Mouse (Mus musculus): ENCODE results near the gene Enthd1. TPM values are rescaled to one million over a fixed set of nuclear protein-coding genes. Genes with fewer than 3 reads are reported as not detected.
"Not testable (repeated sequence)": the region's sequence is repeated elsewhere in the genome, so short reads cannot be mapped to it uniquely, and the experiment has no call there.

The Enthd1 gene
- polyA plus RNA-seq, 1 experiment from 2014 or later: not detected

DNA sequence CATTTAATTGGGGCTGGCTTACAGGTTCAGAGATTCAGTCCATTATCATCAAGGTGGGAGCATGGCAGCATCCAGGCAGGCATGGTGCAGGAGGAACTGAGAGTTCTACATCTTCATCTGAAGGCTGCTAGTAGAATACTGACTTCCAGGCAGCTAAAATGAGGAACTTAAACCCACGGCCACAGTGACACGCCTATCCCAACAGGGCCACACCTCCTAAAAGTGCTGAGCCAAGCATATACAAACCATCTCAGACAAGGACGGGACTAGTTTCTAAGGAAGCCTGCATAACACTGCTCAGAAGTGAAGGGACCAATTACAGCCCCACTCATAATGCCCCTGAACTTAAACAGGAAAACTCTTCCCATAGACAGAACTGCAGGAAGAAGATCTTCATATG lies 67.2 kb downstream of the Enthd1 start:
- not testable (repeated sequence) for H3K4me2 ChIP-seq (ENCODE audit: low read depth, low read length, severe bottlenecking); ATAC-seq (replicated peaks; ENCODE audit: low FRiP score); H3K36me3 ChIP-seq (ENCODE audit: control insufficient read depth, insufficient read depth, low read length); DNase-seq (ENCODE audit: low spot score); H3K4me3 ChIP-seq (ENCODE audit: low read depth, low read length); H3K27ac ChIP-seq (ENCODE audit: low read depth, low read length); H3K27me3 ChIP-seq (ENCODE audit: control insufficient read depth, insufficient read depth, low read length); H3K9ac ChIP-seq (ENCODE audit: low read length); H3K9me3 ChIP-seq (ENCODE audit: control insufficient read depth, low read length); H3K4me1 ChIP-seq (replicated peaks; ENCODE audit: control insufficient read depth, insufficient read depth, low read length)
- WGBS: 90% methylated on average over 3 of the region's 3 CpGs

DNA sequence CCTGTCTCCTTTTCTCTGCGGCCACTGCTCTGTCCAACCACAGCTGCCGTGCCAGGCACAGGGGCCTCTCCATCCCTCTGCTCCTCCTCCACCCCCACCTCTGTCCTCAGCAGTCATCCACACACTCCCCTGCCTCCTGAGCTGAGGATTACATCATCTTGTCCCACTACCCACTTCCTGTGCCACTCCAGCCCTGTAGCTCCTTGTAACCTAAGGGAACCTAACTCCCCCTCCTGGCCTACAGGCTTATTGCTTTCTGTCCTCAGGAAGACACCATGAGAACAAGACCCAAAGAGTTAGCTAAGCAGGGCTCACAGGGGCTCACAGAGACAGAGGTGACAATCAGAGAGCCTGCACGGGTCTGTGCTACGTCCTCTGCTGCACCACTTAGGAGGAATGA lies 73.5 kb downstream of the Enthd1 start:
- H3K27ac ChIP-seq (ENCODE audit: low read depth, low read length): no peak overlapping the region
- no peaks in the 10 kb centered on the region for H3K4me1 ChIP-seq (replicated peaks; ENCODE audit: control insufficient read depth, insufficient read depth, low read length)
- no peak for DNase-seq (ENCODE audit: low spot score)
- H3K27me3 ChIP-seq (ENCODE audit: control insufficient read depth, insufficient read depth, low read length): no peaks in the 10 kb centered on the region
- H3K4me2 ChIP-seq (ENCODE audit: low read depth, low read length, severe bottlenecking): no peak overlapping the region
- no peaks in the 10 kb centered on the region for H3K36me3 ChIP-seq (ENCODE audit: control insufficient read depth, insufficient read depth, low read length)
- H3K9ac ChIP-seq (ENCODE audit: low read length): no peak overlapping the region
- H3K4me3 ChIP-seq (ENCODE audit: low read depth, low read length): no peak overlapping the region
- H3K9me3 ChIP-seq (ENCODE audit: control insufficient read depth, low read length): no peaks in the 10 kb centered on the region
- no peak for ATAC-seq (replicated peaks; ENCODE audit: low FRiP score)
- 63% methylated on average over 3 of the region's 4 CpGs for WGBS

DNA sequence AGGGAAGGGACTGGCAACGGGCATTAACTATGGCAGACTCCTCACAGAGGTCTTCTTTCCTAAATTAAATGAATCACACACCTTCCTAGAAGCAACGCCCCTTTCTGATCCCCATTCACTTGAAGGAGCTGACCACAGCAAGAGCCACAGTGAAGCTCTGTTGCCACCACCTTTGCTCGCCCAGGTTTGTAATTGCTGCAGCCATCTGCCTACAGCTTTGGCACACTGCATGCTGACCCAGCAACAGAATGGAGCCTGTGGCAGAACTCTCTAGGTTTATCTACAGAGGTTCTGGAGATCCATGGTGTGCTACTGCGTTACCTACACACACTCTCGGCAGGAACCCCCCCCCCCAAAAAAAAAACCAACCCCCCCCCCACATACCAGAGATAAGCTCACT lies 74.8 kb downstream of the Enthd1 start:
- H3K4me1 ChIP-seq (replicated peaks; ENCODE audit: control insufficient read depth, insufficient read depth, low read length): no peaks in the 10 kb centered on the region
- H3K9me3 ChIP-seq (ENCODE audit: control insufficient read depth, low read length): no peaks in the 10 kb centered on the region
- H3K27me3 ChIP-seq (ENCODE audit: control insufficient read depth, insufficient read depth, low read length): no peaks in the 10 kb centered on the region
- no peak overlapping the region for H3K27ac ChIP-seq (ENCODE audit: low read depth, low read length)
- WGBS: 85% methylated on average over 5 of the region's 5 CpGs
- no peaks in the 10 kb centered on the region for H3K36me3 ChIP-seq (ENCODE audit: control insufficient read depth, insufficient read depth, low read length)
- DNase-seq (ENCODE audit: low spot score): no peak
- H3K4me2 ChIP-seq (ENCODE audit: low read depth, low read length, severe bottlenecking): no peak overlapping the region
- H3K4me3 ChIP-seq (ENCODE audit: low read depth, low read length): no peak overlapping the region
- ATAC-seq (replicated peaks; ENCODE audit: low FRiP score): no peak
- H3K9ac ChIP-seq (ENCODE audit: low read length): no peak overlapping the region

DNA sequence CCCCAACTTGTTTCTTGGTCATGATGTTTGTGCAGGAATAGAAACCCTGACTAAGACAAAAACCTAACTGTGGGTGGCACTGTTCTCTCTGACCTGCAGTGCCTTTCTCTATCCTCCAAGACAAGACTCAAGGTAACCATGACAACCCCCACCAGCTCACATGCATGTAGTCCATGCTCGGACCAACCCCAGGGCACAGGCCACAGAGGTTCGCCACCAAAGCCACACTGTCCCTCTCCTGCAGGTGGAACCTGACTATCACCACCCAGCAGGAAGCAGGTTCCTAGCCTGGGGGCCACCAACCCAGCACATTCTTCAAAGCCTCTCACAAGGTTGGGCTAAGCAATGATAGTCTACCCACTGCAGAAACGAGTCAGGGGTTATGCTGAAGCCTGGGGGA lies 76.3 kb downstream of the Enthd1 start:
- DNase-seq (ENCODE audit: low spot score): no peak
- no peaks in the 10 kb centered on the region for H3K4me1 ChIP-seq (replicated peaks; ENCODE audit: control insufficient read depth, insufficient read depth, low read length)

DNA sequence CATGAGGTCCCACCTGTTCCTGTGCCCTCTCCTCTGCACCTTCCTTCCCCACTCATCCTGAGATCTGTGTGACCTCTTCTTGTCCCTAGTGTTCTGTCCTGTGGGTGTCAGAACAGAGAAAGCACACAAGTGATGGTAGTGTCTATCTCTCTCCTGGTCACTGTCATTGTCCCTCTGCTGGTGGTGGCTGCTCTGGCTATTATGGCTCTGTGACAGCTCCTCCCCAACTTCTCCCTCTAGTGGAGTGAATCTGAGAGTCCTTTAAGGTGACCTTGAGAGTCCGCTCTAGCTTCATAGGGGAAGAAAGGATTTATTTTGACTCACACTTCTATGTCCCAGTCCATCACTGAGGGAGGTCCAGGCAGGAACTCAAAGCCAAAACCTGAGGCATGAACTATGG lies 79.4 kb downstream of the Enthd1 start:
- no peak overlapping the region for H3K4me2 ChIP-seq (ENCODE audit: low read depth, low read length, severe bottlenecking)
- no peaks in the 10 kb centered on the region for H3K9me3 ChIP-seq (ENCODE audit: control insufficient read depth, low read length)
- H3K27ac ChIP-seq (ENCODE audit: low read depth, low read length): no peak overlapping the region
- ATAC-seq (replicated peaks; ENCODE audit: low FRiP score) (no peak), DNase-seq (ENCODE audit: low spot score) (no peak)
- no peak overlapping the region for H3K9ac ChIP-seq (ENCODE audit: low read length)
- no peaks in the 10 kb centered on the region for H3K27me3 ChIP-seq (ENCODE audit: control insufficient read depth, insufficient read depth, low read length)
- H3K4me1 ChIP-seq (replicated peaks; ENCODE audit: control insufficient read depth, insufficient read depth, low read length): no peaks in the 10 kb centered on the region
- no peaks in the 10 kb centered on the region for H3K36me3 ChIP-seq (ENCODE audit: control insufficient read depth, insufficient read depth, low read length)
- 96% methylated on average over 1 of the region's 1 CpGs for WGBS
- H3K4me3 ChIP-seq (ENCODE audit: low read depth, low read length): no peak overlapping the region

More for the DNA sequence above, 76.3 kb downstream of the Enthd1 start:
- Histone ChIP-seq H3K4me2 (ENCODE audit: low read depth, low read length, severe bottlenecking) (no peak overlapping the region), H3K27ac (ENCODE audit: low read depth, low read length) (no peak overlapping the region), H3K27me3 (ENCODE audit: control insufficient read depth, insufficient read depth, low read length) (no peaks in the 10 kb centered on the region), H3K9me3 (ENCODE audit: control insufficient read depth, low read length) (no peaks in the 10 kb centered on the region), H3K36me3 (ENCODE audit: control insufficient read depth, insufficient read depth, low read length) (no peaks in the 10 kb centered on the region), H3K4me3 (ENCODE audit: low read depth, low read length) (no peak overlapping the region), H3K9ac (ENCODE audit: low read length) (no peak overlapping the region)
- 56% methylated on average over 3 of the region's 3 CpGs for WGBS
- no peak for ATAC-seq (replicated peaks; ENCODE audit: low FRiP score)

DNA sequence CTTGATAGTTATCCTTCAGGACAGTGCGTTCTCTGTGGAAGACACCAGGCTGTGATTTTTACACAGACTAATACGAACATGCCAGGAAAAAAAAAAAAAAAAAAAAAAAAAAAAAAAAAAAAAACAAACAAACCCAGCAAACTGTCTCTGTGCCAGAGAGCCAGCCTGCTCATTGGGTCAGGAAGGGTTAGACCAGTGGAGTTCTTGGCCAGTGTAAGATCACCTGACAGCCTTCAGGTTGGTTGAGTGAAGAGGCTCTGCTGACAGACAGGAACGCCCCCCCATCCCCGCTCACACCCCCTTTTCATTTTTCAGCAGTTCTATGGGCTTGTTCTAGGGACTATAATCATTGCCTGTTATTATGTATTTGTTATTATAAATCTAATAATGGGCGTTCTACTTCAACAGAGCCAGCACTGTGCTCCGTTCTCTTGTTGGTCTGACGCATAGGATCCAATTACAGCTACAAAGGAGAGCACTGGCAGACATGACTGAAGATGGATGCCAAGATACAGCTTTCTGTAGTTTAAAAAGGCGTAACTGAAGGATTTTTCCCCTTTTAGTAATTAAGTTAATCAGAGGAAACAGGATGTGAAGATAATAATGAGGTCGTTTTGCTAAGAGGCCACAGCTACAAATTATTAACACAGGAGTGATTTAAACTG lies 81.8 kb downstream of the Enthd1 start:
- H3K9me3 ChIP-seq (ENCODE audit: control insufficient read depth, low read length): no peaks in the 10 kb centered on the region
- H3K27me3 ChIP-seq (ENCODE audit: control insufficient read depth, insufficient read depth, low read length): no peaks in the 10 kb centered on the region
- H3K4me3 ChIP-seq (ENCODE audit: low read depth, low read length): no peak overlapping the region
- no peak overlapping the region for H3K4me2 ChIP-seq (ENCODE audit: low read depth, low read length, severe bottlenecking)
- no peaks in the 10 kb centered on the region for H3K36me3 ChIP-seq (ENCODE audit: control insufficient read depth, insufficient read depth, low read length)
- H3K4me1 ChIP-seq (replicated peaks; ENCODE audit: control insufficient read depth, insufficient read depth, low read length): no peaks in the 10 kb centered on the region
- no peak overlapping the region for H3K9ac ChIP-seq (ENCODE audit: low read length)
- DNase-seq (ENCODE audit: low spot score) (peak; percentile 46), ATAC-seq (replicated peaks; ENCODE audit: low FRiP score) (no peak)
- H3K27ac ChIP-seq (ENCODE audit: low read depth, low read length): no peak overlapping the region
- 61% methylated on average over 9 of the region's 9 CpGs for WGBS

DNA sequence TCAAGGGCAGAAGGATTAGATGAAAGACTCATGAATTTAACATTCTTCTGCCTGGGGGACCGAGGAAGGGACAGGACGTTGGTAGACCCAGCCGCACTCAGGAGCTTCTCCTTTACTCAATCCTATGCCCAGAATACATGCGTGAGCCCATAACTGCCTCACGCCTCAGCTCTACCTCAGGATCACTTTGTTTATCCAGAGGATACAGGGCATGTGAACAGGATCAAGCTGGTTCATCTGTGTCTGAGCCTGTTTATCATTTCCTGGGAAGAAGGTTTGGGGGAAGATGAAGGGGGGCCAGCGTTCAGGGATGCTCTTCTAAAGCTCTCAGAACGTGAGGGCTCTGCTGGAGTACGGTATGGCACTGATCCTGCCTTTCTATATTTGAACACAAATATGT lies 82.6 kb downstream of the Enthd1 start:
- Histone ChIP-seq H3K9me3 (ENCODE audit: control insufficient read depth, low read length) (no peaks in the 10 kb centered on the region), H3K27me3 (ENCODE audit: control insufficient read depth, insufficient read depth, low read length) (no peaks in the 10 kb centered on the region), H3K27ac (ENCODE audit: low read depth, low read length) (no peak overlapping the region), H3K4me2 (ENCODE audit: low read depth, low read length, severe bottlenecking) (no peak overlapping the region), H3K9ac (ENCODE audit: low read length) (no peak overlapping the region), H3K4me1 (replicated peaks; ENCODE audit: control insufficient read depth, insufficient read depth, low read length) (no peaks in the 10 kb centered on the region), H3K4me3 (ENCODE audit: low read depth, low read length) (no peak overlapping the region), H3K36me3 (ENCODE audit: control insufficient read depth, insufficient read depth, low read length) (no peaks in the 10 kb centered on the region)
- DNase-seq (ENCODE audit: low spot score) (peak; percentile 43), ATAC-seq (replicated peaks; ENCODE audit: low FRiP score) (no peak)
- 82% methylated on average over 8 of the region's 8 CpGs for WGBS

DNA sequence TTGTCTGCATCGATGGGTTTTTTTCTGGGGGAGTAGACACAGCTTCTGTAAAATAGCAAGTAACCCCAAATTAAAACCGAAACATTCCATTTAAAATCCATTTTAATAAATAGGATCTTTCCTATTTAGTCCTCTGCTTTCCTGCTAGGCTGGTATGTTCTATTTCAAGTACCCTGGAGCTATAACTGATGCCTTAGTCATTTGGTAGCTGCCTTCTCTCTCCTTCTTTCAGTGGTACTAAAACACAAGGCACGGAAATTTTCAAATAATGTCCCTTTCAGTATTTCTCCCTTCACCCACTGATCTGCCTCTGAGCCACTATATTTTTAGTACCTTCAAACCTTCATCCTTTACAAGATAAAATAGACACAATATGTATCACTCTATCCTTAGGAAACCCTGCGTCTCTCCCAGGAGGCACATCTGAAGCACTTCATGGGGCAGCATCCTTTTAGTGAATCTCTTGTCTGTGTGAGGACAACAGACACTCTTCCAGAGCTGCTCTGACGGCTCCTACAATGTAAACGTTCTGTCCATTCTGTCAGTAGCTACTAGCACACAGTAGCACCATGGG lies 90.4 kb downstream of the Enthd1 start:
- DNase-seq (ENCODE audit: low spot score): no peak

DNA sequence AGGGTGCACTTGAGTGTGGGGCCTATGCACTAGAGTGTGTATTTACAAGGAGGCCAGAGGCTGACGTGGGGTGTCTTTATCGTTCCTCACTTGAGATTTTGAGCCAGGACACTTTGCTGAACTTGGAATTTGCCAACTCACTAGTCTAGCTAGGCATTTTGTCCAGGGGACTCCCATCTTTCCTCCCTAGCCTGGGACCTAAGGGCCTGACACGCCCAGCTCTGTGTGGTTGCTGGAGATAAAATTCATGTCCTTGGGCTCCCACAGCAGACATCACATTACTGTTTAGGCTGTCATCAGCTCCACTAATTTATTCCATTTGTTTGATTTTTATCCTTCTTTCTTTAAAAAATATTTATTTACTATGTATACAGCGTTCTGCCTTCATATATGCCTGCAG lies 97.1 kb downstream of the Enthd1 start:
- Histone ChIP-seq H3K4me3 (ENCODE audit: low read depth, low read length) (no peak overlapping the region), H3K27ac (ENCODE audit: low read depth, low read length) (no peak overlapping the region), H3K9me3 (ENCODE audit: control insufficient read depth, low read length) (no peaks in the 10 kb centered on the region), H3K27me3 (ENCODE audit: control insufficient read depth, insufficient read depth, low read length) (no peaks in the 10 kb centered on the region), H3K4me2 (ENCODE audit: low read depth, low read length, severe bottlenecking) (no peak overlapping the region), H3K9ac (ENCODE audit: low read length) (no peak overlapping the region), H3K36me3 (ENCODE audit: control insufficient read depth, insufficient read depth, low read length) (no peaks in the 10 kb centered on the region), H3K4me1 (replicated peaks; ENCODE audit: control insufficient read depth, insufficient read depth, low read length) (no peaks in the 10 kb centered on the region)
- DNase-seq (ENCODE audit: low spot score) (no peak), ATAC-seq (replicated peaks; ENCODE audit: low FRiP score) (no peak)
- WGBS: 83% methylated on average over 4 of the region's 4 CpGs

More for the DNA sequence above, 90.4 kb downstream of the Enthd1 start:
- WGBS: 82% methylated on average over 6 of the region's 6 CpGs
- no peaks in the 10 kb centered on the region for H3K4me1 ChIP-seq (replicated peaks; ENCODE audit: control insufficient read depth, insufficient read depth, low read length)
- H3K4me3 ChIP-seq (ENCODE audit: low read depth, low read length): no peak overlapping the region
- H3K9me3 ChIP-seq (ENCODE audit: control insufficient read depth, low read length): no peaks in the 10 kb centered on the region
- no peak overlapping the region for H3K9ac ChIP-seq (ENCODE audit: low read length)
- H3K27me3 ChIP-seq (ENCODE audit: control insufficient read depth, insufficient read depth, low read length): no peaks in the 10 kb centered on the region
- H3K27ac ChIP-seq (ENCODE audit: low read depth, low read length): no peak overlapping the region
- H3K36me3 ChIP-seq (ENCODE audit: control insufficient read depth, insufficient read depth, low read length): no peaks in the 10 kb centered on the region
- no peak for ATAC-seq (replicated peaks; ENCODE audit: low FRiP score)
- H3K4me2 ChIP-seq (ENCODE audit: low read depth, low read length, severe bottlenecking): no peak overlapping the region

Measured in forebrain, embryonic 11.5 days (tissue).